Mouse (Mus musculus): ENCODE data around the gene Phf21a.

DNA sequence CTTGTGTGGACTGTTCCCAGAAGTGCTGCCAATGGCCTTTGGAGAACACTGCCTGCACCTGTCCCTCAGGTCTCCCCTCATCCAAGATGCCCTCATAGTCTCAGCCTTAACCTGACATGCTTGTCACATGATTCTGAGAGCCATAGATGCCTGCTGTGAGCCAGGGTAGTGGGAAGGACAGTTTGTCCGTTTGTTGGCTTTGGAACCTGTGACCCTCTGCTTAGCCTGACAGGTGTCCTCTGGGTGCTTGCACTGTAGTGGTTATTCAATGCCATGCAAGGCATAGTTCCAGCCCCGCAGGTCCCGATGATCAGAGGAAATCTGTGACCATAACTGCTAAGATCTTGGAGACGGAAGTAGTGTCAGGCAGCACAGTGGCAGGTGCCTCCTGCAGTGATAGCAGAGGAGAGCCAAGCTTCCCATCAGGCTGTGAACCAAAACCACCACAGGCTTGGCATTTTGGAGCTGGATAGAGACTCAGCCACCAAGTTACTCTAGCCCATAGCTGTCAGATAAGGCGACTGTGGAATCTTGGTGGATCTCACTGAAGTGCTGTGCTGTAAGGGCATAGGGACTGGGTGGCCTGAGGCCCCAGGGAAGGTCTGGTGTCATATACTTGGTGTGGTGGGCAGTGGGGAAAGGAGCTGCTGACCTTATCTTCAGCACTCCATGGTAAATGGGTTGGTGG, 289.1 kb downstream of the Phf21a start, which contains the start of gene 1700029I15Rik:
- TF ChIP-seq CTCF (conservative IDR thresholded peaks at IDR 0.05; ENCODE audit: insufficient read depth, insufficient read length, low read depth, low read length) = no peak
- TF ChIP-seq POLR2A (IDR thresholded peaks at IDR 0.05; ENCODE audit: low read depth, low read length) = no peak

Data from kidney, adult 2 months (tissue).